Mouse (Mus musculus) stomach, embryonic 15.5 days (tissue): ENCODE measurements at regions not wholly inside any gene's neighbourhood (a gene's known extent, or its start where the extent isn't known, plus 50 kb on each side); places are given as distances from the start of the nearest gene placed in this dataset.
A peak's percentile ranks its signal among the peaks of the same experiment; 100 is the strongest.

ENCODE experiments used
- ATAC-seq: fragments of 200-750 bp; cut with Nextera tagmentation; 2 replicates; pipeline ENCODE4 v1.8.0; 2017; ENCODE audit warnings: low read depth, moderate number of reproducible peaks, moderate TSS enrichment; ENCODE audit not compliant: insufficient read depth, low FRiP score
- H3K27ac ChIP-seq: fragments of 300-500 bp; sonication (generic); 2 replicates; pipeline ENCODE4 v1.5.1; 2015; ENCODE audit warnings: mild to moderate bottlenecking, inconsistent platforms
- H3K27me3 ChIP-seq: fragments of 300-500 bp; sonication (generic); replicated peaks from 2 replicates; pipeline ENCODE4 v1.6.1; 2015; ENCODE audit warnings: inconsistent platforms
- H3K36me3 ChIP-seq: fragments of 300-500 bp; sonication (generic); 2 replicates; pipeline ENCODE4 v1.6.1; 2015; ENCODE audit warnings: inconsistent platforms
- H3K4me1 ChIP-seq: fragments of 300-500 bp; sonication (generic); 2 replicates; pipeline ENCODE4 v1.6.1; 2015; ENCODE audit warnings: inconsistent platforms
- H3K4me2 ChIP-seq: fragments of 300-500 bp; sonication (generic); 2 replicates; pipeline ENCODE4 v1.6.1; 2015; ENCODE audit warnings: mild to moderate bottlenecking, inconsistent platforms
- H3K4me3 ChIP-seq: fragments of 300-500 bp; sonication (generic); replicated peaks from 2 replicates; pipeline ENCODE4 v1.5.1; 2015; ENCODE audit warnings: inconsistent platforms
- H3K9ac ChIP-seq: fragments of 300-500 bp; sonication (generic); 2 replicates; pipeline ENCODE4 v1.6.1; 2015; ENCODE audit warnings: inconsistent platforms
- H3K9me3 ChIP-seq: fragments of 300-500 bp; sonication (generic); 2 replicates; pipeline ENCODE4 v1.6.1; 2016; ENCODE audit warnings: inconsistent platforms
- WGBS: fragments of 180-500 bp; shearing (Covaris S2); methylation state at CpG from one replicate; pipeline ENCODE4 v1.1.7; 2015; 5-methylcytosine and 5-hydroxymethylcytosine counted together

- H3K27ac ChIP-seq: no peak overlapping the region
- WGBS: 67% methylated on average over 8 of the region's 8 CpGs
Observed at GRCm38 (mm10) chr5:100268111-100268878, 108.7 kb upstream of the Tmem150c start.

GRCm38 (mm10) chr5:100266671-100267510 is 107.3 kb upstream of the Tmem150c start:
- ATAC-seq: peak; percentile 63; the same call in 1 of the 2 replicates
- Histone ChIP-seq H3K27me3 (no peaks in the 10 kb centered on the region), H3K9me3 (no peaks in the 10 kb centered on the region), H3K4me2 (no peak overlapping the region), H3K36me3 (no peaks in the 10 kb centered on the region), H3K4me3 (no peak overlapping the region), H3K27ac (peak overlapping the region; percentile 16; the same call in 1 of the 2 replicates), H3K4me1 (no peaks in the 10 kb centered on the region), H3K9ac (no peak overlapping the region)
- WGBS: 42% methylated on average over 17 of the region's 17 CpGs

More at GRCm38 (mm10) chr5:100268111-100268878, 108.7 kb upstream of the Tmem150c start:
- Histone ChIP-seq H3K4me3 (no peak overlapping the region), H3K9ac (no peak overlapping the region), H3K9me3 (no peaks in the 10 kb centered on the region), H3K4me2 (no peak overlapping the region), H3K27me3 (no peaks in the 10 kb centered on the region), H3K4me1 (no peaks in the 10 kb centered on the region), H3K36me3 (no peaks in the 10 kb centered on the region)
- ATAC-seq: no peak

- no peaks in the 10 kb centered on the region for H3K4me1 ChIP-seq
- H3K36me3 ChIP-seq: no peaks in the 10 kb centered on the region
- no peak overlapping the region for H3K9ac ChIP-seq
- H3K9me3 ChIP-seq: no peaks in the 10 kb centered on the region
- WGBS: 49% methylated on average over 8 of the region's 8 CpGs
- no peak for ATAC-seq
- H3K27ac ChIP-seq: peak overlapping the region; percentile 63; the same call in 1 of the 2 replicates
- no peaks in the 10 kb centered on the region for H3K27me3 ChIP-seq
- H3K4me2 ChIP-seq: no peak overlapping the region
- H3K4me3 ChIP-seq: no peak overlapping the region
Observed at GRCm38 (mm10) chr5:100259803-100260693, 100.4 kb upstream of the Tmem150c start.

- ATAC-seq: peak; percentile 43; the same call in 1 of the 2 replicates
- H3K36me3 ChIP-seq: no peaks in the 10 kb centered on the region
- H3K9ac ChIP-seq: no peak overlapping the region
- no peaks in the 10 kb centered on the region for H3K27me3 ChIP-seq
- no peaks in the 10 kb centered on the region for H3K4me1 ChIP-seq
- 52% methylated on average over 12 of the region's 12 CpGs for WGBS
- no peak overlapping the region for H3K4me2 ChIP-seq
- peak overlapping the region; percentile 63; the same call in 1 of the 2 replicates for H3K27ac ChIP-seq
- no peak overlapping the region for H3K4me3 ChIP-seq
- no peaks in the 10 kb centered on the region for H3K9me3 ChIP-seq
Observed at GRCm38 (mm10) chr5:100258952-100259710, 99.5 kb upstream of the Tmem150c start.

GRCm38 (mm10) chr5:100255276-100255675 is 95.7 kb upstream of the Tmem150c start:
- 86% methylated on average over 9 of the region's 9 CpGs for WGBS
- Histone ChIP-seq H3K4me2 (no peak overlapping the region), H3K4me1 (no peaks in the 10 kb centered on the region), H3K4me3 (no peak overlapping the region), H3K27ac (no peak overlapping the region), H3K27me3 (no peaks in the 10 kb centered on the region), H3K36me3 (no peaks in the 10 kb centered on the region), H3K9me3 (no peaks in the 10 kb centered on the region), H3K9ac (no peak overlapping the region)
- ATAC-seq: no peak

GRCm38 (mm10) chr5:100252036-100252435 is 92.4 kb upstream of the Tmem150c start:
- H3K9me3 ChIP-seq: no peaks in the 10 kb centered on the region
- ATAC-seq: no peak
- no peaks in the 10 kb centered on the region for H3K4me1 ChIP-seq
- no peaks in the 10 kb centered on the region for H3K36me3 ChIP-seq
- H3K27ac ChIP-seq: no peak overlapping the region
- no peaks in the 10 kb centered on the region for H3K27me3 ChIP-seq
- no peak overlapping the region for H3K9ac ChIP-seq
- WGBS: 90% methylated on average over 6 of the region's 6 CpGs
- H3K4me3 ChIP-seq: no peak overlapping the region
- no peak overlapping the region for H3K4me2 ChIP-seq

- Histone ChIP-seq H3K9ac (no peak overlapping the region), H3K4me2 (no peak overlapping the region), H3K27me3 (no peaks in the 10 kb centered on the region), H3K36me3 (no peaks in the 10 kb centered on the region), H3K4me1 (no peaks in the 10 kb centered on the region), H3K9me3 (no peaks in the 10 kb centered on the region), H3K4me3 (no peak overlapping the region), H3K27ac (no peak overlapping the region)
- no peak for ATAC-seq
- WGBS: 49% methylated on average over 3 of the region's 3 CpGs
Observed at GRCm38 (mm10) chr5:100249757-100250156, 90.1 kb upstream of the Tmem150c start.

- H3K4me2 ChIP-seq: no peak overlapping the region
- WGBS: 64% methylated on average over 5 of the region's 5 CpGs
- no peaks in the 10 kb centered on the region for H3K27me3 ChIP-seq
- H3K36me3 ChIP-seq: no peaks in the 10 kb centered on the region
- no peak for ATAC-seq
- H3K4me1 ChIP-seq: no peaks in the 10 kb centered on the region
- H3K9ac ChIP-seq: no peak overlapping the region
- no peak overlapping the region for H3K27ac ChIP-seq
- H3K9me3 ChIP-seq: no peaks in the 10 kb centered on the region
- H3K4me3 ChIP-seq: no peak overlapping the region
Observed at GRCm38 (mm10) chr5:100248611-100249010, 89.0 kb upstream of the Tmem150c start.

GRCm38 (mm10) chr5:100246709-100247108 is 87.1 kb upstream of the Tmem150c start:
- H3K9me3 ChIP-seq: no peaks in the 10 kb centered on the region
- no peaks in the 10 kb centered on the region for H3K4me1 ChIP-seq
- no peak overlapping the region for H3K27ac ChIP-seq
- no peak overlapping the region for H3K4me2 ChIP-seq
- H3K36me3 ChIP-seq: no peaks in the 10 kb centered on the region
- 98% methylated on average over 2 of the region's 2 CpGs for WGBS
- no peak overlapping the region for H3K4me3 ChIP-seq
- no peaks in the 10 kb centered on the region for H3K27me3 ChIP-seq
- no peak overlapping the region for H3K9ac ChIP-seq
- ATAC-seq: no peak

GRCm38 (mm10) chr5:100244811-100245210 is 85.2 kb upstream of the Tmem150c start:
- Histone ChIP-seq H3K4me2 (no peak overlapping the region), H3K4me3 (no peak overlapping the region), H3K4me1 (no peaks in the 10 kb centered on the region), H3K36me3 (no peaks in the 10 kb centered on the region), H3K27ac (no peak overlapping the region), H3K9ac (no peak overlapping the region), H3K27me3 (no peaks in the 10 kb centered on the region), H3K9me3 (no peaks in the 10 kb centered on the region)
- no peak for ATAC-seq
- WGBS: 37% methylated on average over 3 of the region's 3 CpGs

GRCm38 (mm10) chr5:100240876-100241275 is 81.3 kb upstream of the Tmem150c start:
- Histone ChIP-seq H3K27me3 (no peaks in the 10 kb centered on the region), H3K36me3 (no peaks in the 10 kb centered on the region), H3K4me2 (no peak overlapping the region), H3K9ac (no peak overlapping the region), H3K27ac (no peak overlapping the region), H3K4me3 (no peak overlapping the region), H3K9me3 (no peaks in the 10 kb centered on the region), H3K4me1 (no peaks in the 10 kb centered on the region)
- ATAC-seq: no peak
- 61% methylated on average over 6 of the region's 6 CpGs for WGBS
